8 mouse cellular contexts compared by ENCODE assay signal in genomic region chr11:6033147-6033546, GRCm38 (mm10). TPM values are rescaled to one million over a fixed set of nuclear protein-coding genes. Genes with fewer than 3 reads are reported as not detected.
DNase-seq lines count a peak whose midpoint lies in the region; ATAC-seq lines count a peak whose summit lies in the region.

No protein-coding gene starts in this region.

- H3K9me3 ChIP-seq in neural tube, embryonic 15.5 days (replicated peaks), result no peaks in the 10 kb centered on the region
- H3K9me3 ChIP-seq in intestine, embryonic 16.5 days (ENCODE audit: control insufficient read depth, low read length), result no peaks in the 10 kb centered on the region

- H3K27me3 ChIP-seq in neural tube, embryonic 15.5 days (replicated peaks), result no peaks in the 10 kb centered on the region
- no peaks in the 10 kb centered on the region for H3K27me3 ChIP-seq in intestine, embryonic 16.5 days (replicated peaks; ENCODE audit: control insufficient read depth, insufficient read depth, low read length)

- no peaks in the 10 kb centered on the region for H3K36me3 ChIP-seq in neural tube, embryonic 15.5 days
- no peaks in the 10 kb centered on the region for H3K36me3 ChIP-seq in intestine, embryonic 16.5 days (ENCODE audit: control insufficient read depth, insufficient read depth, low read length)

- ATAC-seq in neural tube, embryonic 15.5 days (ENCODE audit: low FRiP score), result no peak
- ATAC-seq in intestine, embryonic 16.5 days, result peak; percentile 51; the same call in 1 of the 2 replicates

- H3K9ac ChIP-seq in neural tube, embryonic 15.5 days (replicated peaks), result no peak overlapping the region
- no peak overlapping the region for H3K9ac ChIP-seq in intestine, embryonic 16.5 days (ENCODE audit: low read depth, low read length)

- peaks cover 23% of the 10 kb centered on the region for H3K4me1 ChIP-seq in neural tube, embryonic 15.5 days
- H3K4me1 ChIP-seq in intestine, embryonic 16.5 days (ENCODE audit: control insufficient read depth, insufficient read depth, low read length), result peaks cover 28% of the 10 kb centered on the region

- no peak overlapping the region for H3K4me3 ChIP-seq in neural tube, embryonic 15.5 days (replicated peaks)
- H3K4me3 ChIP-seq in intestine, embryonic 16.5 days (ENCODE audit: low read length), result no peak overlapping the region

- no peak overlapping the region for H3K4me2 ChIP-seq in neural tube, embryonic 15.5 days
- no peak overlapping the region for H3K4me2 ChIP-seq in intestine, embryonic 16.5 days (ENCODE audit: low read depth, low read length)

- DNase-seq in cerebellum, adult 11-12 months, result peak; percentile 73
- no peak for DNase-seq in cerebellum, postnatal 4 days (ENCODE audit: low spot score in 2 of 2)
- peak; percentile 31 for DNase-seq in neural tube, embryonic 10.5 days (ENCODE audit: extremely low spot score, low spot score)
- peak; percentile 18 for DNase-seq in c-Kit-positive CD71-positive TER-119-positive erythroid progenitor cells, embryonic 14.5 days (ENCODE audit: low spot score)
- DNase-seq in lung, postnatal 14 days, result peak; percentile 77
- DNase-seq in thymus, postnatal 14 days, result peak; percentile 85

- no peak overlapping the region for H3K27ac ChIP-seq in neural tube, embryonic 15.5 days (replicated peaks)
- H3K27ac ChIP-seq in intestine, embryonic 16.5 days (ENCODE audit: low read length), result no peak overlapping the region

- 74% methylated on average over 3 of the region's 3 CpGs for WGBS in neural tube, embryonic 15.5 days
- 75% methylated on average over 3 of the region's 3 CpGs for WGBS in intestine, embryonic 16.5 days

RNA-seq across cellular contexts. Expression of gene Camk2b, which starts 33.0 kb away (rescaled TPM):
- 113 and 140 TPM in 2 replicates for polyA plus RNA-seq in neural tube, embryonic 15.5 days (2015; fragmentation: Nextera tagmentation; extraction: Ambion mirVana)
- polyA plus RNA-seq in intestine, embryonic 16.5 days (2015; fragmentation: Nextera tagmentation; extraction: Ambion mirVana), result 5.8 and 6.8 TPM in 2 replicates

Comparison
In these comparisons a context has a peak if more than half of its experiments do, and no peak if none do; other contexts are left out.
1. DNase-seq: peak in cerebellum, adult 11-12 months (single experiment), neural tube, embryonic 10.5 days (single experiment), c-Kit-positive CD71-positive TER-119-positive erythroid progenitor cells, embryonic 14.5 days (single experiment), lung, postnatal 14 days (single experiment) and thymus, postnatal 14 days (single experiment); none in cerebellum, postnatal 4 days (0 of 2).
2. RNA of gene Camk2b, which starts 33.0 kb away (polyA plus RNA-seq): 113 to 140 TPM in neural tube, embryonic 15.5 days; 5.8 to 6.8 TPM in intestine, embryonic 16.5 days; every median in the first group is over 10 times any median in the second.